Mouse (Mus musculus): ENCODE measurements around the gene Zfp524. TPM values are rescaled to one million over a fixed set of nuclear protein-coding genes. Genes with fewer than 3 reads are reported as not detected.
A peak's percentile ranks its signal among the peaks of the same experiment; 100 is the strongest.

The Zfp524 gene
- polyA plus RNA-seq, 2 experiments = 8.9 to 9.5 TPM

GRCm38 (mm10) chr7:5062360-5063001, 48.3 kb downstream of the Zfp524 start:
- H3K9me3 ChIP-seq (ENCODE audit: control insufficient read depth, low read length) = no peaks in the 10 kb centered on the region
- peak overlapping the region; percentile 98 for H3K4me2 ChIP-seq (ENCODE audit: low read depth)
- TF ChIP-seq CTCF (IDR thresholded peaks at IDR 0.05; ENCODE audit: low read depth) (no peak), EP300 (IDR thresholded peaks at IDR 0.05; ENCODE audit: low read depth) (no peak; the same call in 1 of the 2 replicates)
- H3K36me3 ChIP-seq (replicated peaks; ENCODE audit: control insufficient read depth, insufficient read depth, low read depth) = peaks cover 15% of the 10 kb centered on the region
- peak overlapping the region; percentile 88 for H3K9ac ChIP-seq (replicated peaks)
- under 1% methylated on average over 51 of the region's 51 CpGs for WGBS (ENCODE audit: insufficient replicate concordance)
- peaks cover 13% of the 10 kb centered on the region for H3K27me3 ChIP-seq (ENCODE audit: control insufficient read depth, insufficient read depth, low read length)
- peak; percentile 68 to 78 (median 71) for DNase-seq (ENCODE audit: low read depth in 3 of 3, low spot score in 3 of 3)
- peak overlapping the region; percentile 91 to 96 for H3K4me3 ChIP-seq (ENCODE audit: insufficient read depth in 1 of 2, low read depth in 2 of 2, low read length in 2 of 2)
- ATAC-seq (ENCODE audit: insufficient read depth) = peak; percentile 66
- peak overlapping the region; percentile 81 for H3K27ac ChIP-seq
- peaks cover 17 to 18% of the 10 kb centered on the region in 2 experiments for H3K4me1 ChIP-seq (replicated peaks; ENCODE audit: control insufficient read depth in 2 of 2, insufficient read depth in 2 of 2, low read length in 1 of 2)

GRCm38 (mm10) chr7:5064886-5065285, 50.7 kb downstream of the Zfp524 start:
- no peak for ATAC-seq (ENCODE audit: insufficient read depth)
- Histone ChIP-seq H3K4me1 (replicated peaks; ENCODE audit: control insufficient read depth in 2 of 2, insufficient read depth in 2 of 2, low read length in 1 of 2) (peaks cover 16 to 18% of the 10 kb centered on the region in 2 experiments), H3K9ac (replicated peaks) (no peak overlapping the region), H3K4me3 (ENCODE audit: insufficient read depth in 1 of 2, low read depth in 2 of 2, low read length in 2 of 2) (no peak overlapping the region; a peak in 1 of 4 replicates), H3K36me3 (replicated peaks; ENCODE audit: control insufficient read depth, insufficient read depth, low read depth) (peaks cover 39% of the 10 kb centered on the region), H3K9me3 (ENCODE audit: control insufficient read depth, low read length) (no peaks in the 10 kb centered on the region), H3K4me2 (ENCODE audit: low read depth) (peak overlapping the region; percentile 98), H3K27me3 (ENCODE audit: control insufficient read depth, insufficient read depth, low read length) (no peaks in the 10 kb centered on the region), H3K27ac (no peak overlapping the region)
- WGBS (ENCODE audit: insufficient replicate concordance) = 83% methylated on average over 6 of the region's 6 CpGs
- TF ChIP-seq CTCF (IDR thresholded peaks at IDR 0.05; ENCODE audit: low read depth) = no peak
- TF ChIP-seq EP300 (IDR thresholded peaks at IDR 0.05; ENCODE audit: low read depth) = no peak
- no peak for DNase-seq (ENCODE audit: low read depth in 3 of 3, low spot score in 3 of 3)

Other genes with a start within 250 kb of the Zfp524 start
- not detected in 2 replicates for gene Fam71e2, start 243.1 kb upstream of the Zfp524 start, polyA plus RNA-seq (2012; rRNA removed)
- not detected in 2 replicates for gene Fam71e2, start 243.1 kb upstream of the Zfp524 start, polyA plus RNA-seq (2014; fragmentation: Nextera tagmentation; extraction: Ambion mirVana)
- 0.03 and 0.09 TPM in 2 replicates for gene Il11, start 231.6 kb upstream of the Zfp524 start, polyA plus RNA-seq (2012; rRNA removed)
- not detected in 2 replicates for gene Il11, start 231.6 kb upstream of the Zfp524 start, polyA plus RNA-seq (2014; fragmentation: Nextera tagmentation; extraction: Ambion mirVana)
- gene Tmem190, start 231.5 kb upstream of the Zfp524 start, polyA plus RNA-seq (2012; rRNA removed) = not detected in 2 replicates
- not detected in 2 replicates for gene Tmem190, start 231.5 kb upstream of the Zfp524 start, polyA plus RNA-seq (2014; fragmentation: Nextera tagmentation; extraction: Ambion mirVana)
- gene Tmem238, start 224.8 kb upstream of the Zfp524 start, polyA plus RNA-seq (2012; rRNA removed) = 7.5 and 8.2 TPM in 2 replicates
- gene Tmem238, start 224.8 kb upstream of the Zfp524 start, polyA plus RNA-seq (2014; fragmentation: Nextera tagmentation; extraction: Ambion mirVana) = 5.4 and 5.8 TPM in 2 replicates
- 237 and 307 TPM in 2 replicates for gene Rpl28, start 221.5 kb upstream of the Zfp524 start, polyA plus RNA-seq (2012; rRNA removed)
- 185 and 186 TPM in 2 replicates for gene Rpl28, start 221.5 kb upstream of the Zfp524 start, polyA plus RNA-seq (2014; fragmentation: Nextera tagmentation; extraction: Ambion mirVana)
- gene Ube2s, start 201.8 kb upstream of the Zfp524 start, polyA plus RNA-seq (2012; rRNA removed) = 186 and 265 TPM in 2 replicates
- gene Ube2s, start 201.8 kb upstream of the Zfp524 start, polyA plus RNA-seq (2014; fragmentation: Nextera tagmentation; extraction: Ambion mirVana) = 295 and 316 TPM in 2 replicates
- 0.01 and 0.14 TPM in 2 replicates for gene Shisa7, start 169.7 kb upstream of the Zfp524 start, polyA plus RNA-seq (2012; rRNA removed)
- not detected in 2 replicates for gene Shisa7, start 169.7 kb upstream of the Zfp524 start, polyA plus RNA-seq (2014; fragmentation: Nextera tagmentation; extraction: Ambion mirVana)
- 1.6 and 2.4 TPM in 2 replicates for gene Isoc2b, start 144.2 kb upstream of the Zfp524 start, polyA plus RNA-seq (2012; rRNA removed)
- 2.8 and 3.8 TPM in 2 replicates for gene Isoc2b, start 144.2 kb upstream of the Zfp524 start, polyA plus RNA-seq (2014; fragmentation: Nextera tagmentation; extraction: Ambion mirVana)
- 6.6 and 6.7 TPM in 2 replicates for gene Isoc2a, start 137.3 kb upstream of the Zfp524 start, polyA plus RNA-seq (2012; rRNA removed)
- gene Isoc2a, start 137.3 kb upstream of the Zfp524 start, polyA plus RNA-seq (2014; fragmentation: Nextera tagmentation; extraction: Ambion mirVana) = 0.56 and 0.86 TPM in 2 replicates
- gene Gm36210, start 107.9 kb upstream of the Zfp524 start, polyA plus RNA-seq (2012; rRNA removed) = 0.02 TPM in 1 of 2 replicates, not detected in the other
- not detected in 2 replicates for gene Gm36210, start 107.9 kb upstream of the Zfp524 start, polyA plus RNA-seq (2014; fragmentation: Nextera tagmentation; extraction: Ambion mirVana)
- 2.9 and 3.7 TPM in 2 replicates for gene Zfp628, start 99.2 kb upstream of the Zfp524 start, polyA plus RNA-seq (2012; rRNA removed)
- 1.5 and 1.6 TPM in 2 replicates for gene Zfp628, start 99.2 kb upstream of the Zfp524 start, polyA plus RNA-seq (2014; fragmentation: Nextera tagmentation; extraction: Ambion mirVana)
- 0.38 and 0.39 TPM in 2 replicates for gene Nat14, start 92.4 kb upstream of the Zfp524 start, polyA plus RNA-seq (2012; rRNA removed)
- 0.10 and 0.11 TPM in 2 replicates for gene Nat14, start 92.4 kb upstream of the Zfp524 start, polyA plus RNA-seq (2014; fragmentation: Nextera tagmentation; extraction: Ambion mirVana)
- 0.12 and 0.14 TPM in 2 replicates for gene Ssc5d, start 88.6 kb upstream of the Zfp524 start, polyA plus RNA-seq (2012; rRNA removed)
- 0.03 and 0.09 TPM in 2 replicates for gene Ssc5d, start 88.6 kb upstream of the Zfp524 start, polyA plus RNA-seq (2014; fragmentation: Nextera tagmentation; extraction: Ambion mirVana)
- 0.01 and 0.02 TPM in 2 replicates for gene Sbk2, start 50.0 kb upstream of the Zfp524 start, polyA plus RNA-seq (2012; rRNA removed)
- gene Sbk2, start 50.0 kb upstream of the Zfp524 start, polyA plus RNA-seq (2014; fragmentation: Nextera tagmentation; extraction: Ambion mirVana) = not detected in 2 replicates
- not detected in 2 replicates for gene Sbk3, start 43.2 kb upstream of the Zfp524 start, polyA plus RNA-seq (2012; rRNA removed)
- gene Sbk3, start 43.2 kb upstream of the Zfp524 start, polyA plus RNA-seq (2014; fragmentation: Nextera tagmentation; extraction: Ambion mirVana) = not detected in 2 replicates
- gene Zfp579, start 18.3 kb upstream of the Zfp524 start, polyA plus RNA-seq (2012; rRNA removed) = 6.7 and 11.2 TPM in 2 replicates
- 2.8 and 4.0 TPM in 2 replicates for gene Zfp579, start 18.3 kb upstream of the Zfp524 start, polyA plus RNA-seq (2014; fragmentation: Nextera tagmentation; extraction: Ambion mirVana)
- gene Fiz1, start 282 bp downstream of the Zfp524 start, polyA plus RNA-seq (2012; rRNA removed) = 12.1 and 14.1 TPM in 2 replicates
- 10.7 and 13.2 TPM in 2 replicates for gene Fiz1, start 282 bp downstream of the Zfp524 start, polyA plus RNA-seq (2014; fragmentation: Nextera tagmentation; extraction: Ambion mirVana)
- gene Gm44973, start 1.1 kb downstream of the Zfp524 start, polyA plus RNA-seq (2012; rRNA removed) = 0.03 and 0.10 TPM in 2 replicates
- gene Gm44973, start 1.1 kb downstream of the Zfp524 start, polyA plus RNA-seq (2014; fragmentation: Nextera tagmentation; extraction: Ambion mirVana) = 1.6 and 1.9 TPM in 2 replicates
- 6.4 and 7.6 TPM in 2 replicates for gene Zfp865, start 6.0 kb downstream of the Zfp524 start, polyA plus RNA-seq (2012; rRNA removed)
- 0.98 and 1.0 TPM in 2 replicates for gene Zfp865, start 6.0 kb downstream of the Zfp524 start, polyA plus RNA-seq (2014; fragmentation: Nextera tagmentation; extraction: Ambion mirVana)
- gene Ccdc106, start 6.1 kb downstream of the Zfp524 start, polyA plus RNA-seq (2012; rRNA removed) = 0.49 and 0.64 TPM in 2 replicates
- gene Ccdc106, start 6.1 kb downstream of the Zfp524 start, polyA plus RNA-seq (2014; fragmentation: Nextera tagmentation; extraction: Ambion mirVana) = 0.24 and 0.35 TPM in 2 replicates
- gene 4632433K11Rik, start 19.7 kb downstream of the Zfp524 start, polyA plus RNA-seq (2012; rRNA removed) = not detected in 2 replicates
- not detected in 2 replicates for gene 4632433K11Rik, start 19.7 kb downstream of the Zfp524 start, polyA plus RNA-seq (2014; fragmentation: Nextera tagmentation; extraction: Ambion mirVana)
- 0.90 and 0.96 TPM in 2 replicates for gene Zfp784, start 24.0 kb downstream of the Zfp524 start, polyA plus RNA-seq (2012; rRNA removed)
- 0.86 and 1.0 TPM in 2 replicates for gene Zfp784, start 24.0 kb downstream of the Zfp524 start, polyA plus RNA-seq (2014; fragmentation: Nextera tagmentation; extraction: Ambion mirVana)
- 1.4 and 1.7 TPM in 2 replicates for gene Zfp580, start 37.1 kb downstream of the Zfp524 start, polyA plus RNA-seq (2012; rRNA removed)
- 1.6 and 1.8 TPM in 2 replicates for gene Zfp580, start 37.1 kb downstream of the Zfp524 start, polyA plus RNA-seq (2014; fragmentation: Nextera tagmentation; extraction: Ambion mirVana)
- 110 and 132 TPM in 2 replicates for gene U2af2, start 47.7 kb downstream of the Zfp524 start, polyA plus RNA-seq (2012; rRNA removed)
- gene U2af2, start 47.7 kb downstream of the Zfp524 start, polyA plus RNA-seq (2014; fragmentation: Nextera tagmentation; extraction: Ambion mirVana) = 52.2 and 60.2 TPM in 2 replicates
- 54.4 and 57.5 TPM in 2 replicates for gene Epn1, start 65.8 kb downstream of the Zfp524 start, polyA plus RNA-seq (2012; rRNA removed)
- gene Epn1, start 65.8 kb downstream of the Zfp524 start, polyA plus RNA-seq (2014; fragmentation: Nextera tagmentation; extraction: Ambion mirVana) = 45.4 and 56.7 TPM in 2 replicates
- not detected in 2 replicates for gene Rfpl4, start 102.5 kb downstream of the Zfp524 start, polyA plus RNA-seq (2012; rRNA removed)
- gene Rfpl4, start 102.5 kb downstream of the Zfp524 start, polyA plus RNA-seq (2014; fragmentation: Nextera tagmentation; extraction: Ambion mirVana) = not detected in 2 replicates
- gene Rasl2-9, start 111.5 kb downstream of the Zfp524 start, polyA plus RNA-seq (2012; rRNA removed) = 0.08 and 0.28 TPM in 2 replicates
- gene Rasl2-9, start 111.5 kb downstream of the Zfp524 start, polyA plus RNA-seq (2014; fragmentation: Nextera tagmentation; extraction: Ambion mirVana) = 0.28 and 0.38 TPM in 2 replicates
- not detected in 2 replicates for gene Vmn1r55, start 135.3 kb downstream of the Zfp524 start, polyA plus RNA-seq (2012; rRNA removed)
- not detected in 2 replicates for gene Vmn1r55, start 135.3 kb downstream of the Zfp524 start, polyA plus RNA-seq (2014; fragmentation: Nextera tagmentation; extraction: Ambion mirVana)
- not detected in 2 replicates for gene Vmn1r56, start 182.3 kb downstream of the Zfp524 start, polyA plus RNA-seq (2012; rRNA removed)
- not detected in 2 replicates for gene Vmn1r56, start 182.3 kb downstream of the Zfp524 start, polyA plus RNA-seq (2014; fragmentation: Nextera tagmentation; extraction: Ambion mirVana)
- gene Vmn1r57, start 204.1 kb downstream of the Zfp524 start, polyA plus RNA-seq (2012; rRNA removed) = not detected in 2 replicates
- not detected in 2 replicates for gene Vmn1r57, start 204.1 kb downstream of the Zfp524 start, polyA plus RNA-seq (2014; fragmentation: Nextera tagmentation; extraction: Ambion mirVana)

All from liver, embryonic 14.5 days (tissue).